Mouse (Mus musculus) kidney, adult 11 months (tissue): Measurements from ENCODE around the gene Pum1.

ENCODE experiments used
- DNase-seq: peaks from one replicate; pipeline ENCODE4 v3.0.0; 2022

Gene Pum1

GRCm38 (mm10) chr4:130828851-130829673 is 165.9 kb downstream of the Pum1 start:
- peak; percentile 83 for DNase-seq
